Mouse (Mus musculus) adrenal gland, postnatal 10 days (tissue): ENCODE results near the gene Chuk. TPM values are rescaled to one million over a fixed set of nuclear protein-coding genes. Genes with fewer than 3 reads are reported as not detected.

Source experiments
- DNase-seq: peaks from one replicate; pipeline ENCODE4 v3.0.0; 2021; ENCODE audit warnings: mixed read lengths
- total RNA-seq, 2 experiments: library from RNA; stranded (reverse); gene quantifications; 2 replicates each; pipeline ENCODE4 v1.2.3; 2021

Gene Chuk
- total RNA-seq, 2 experiments from 2014 or later, result 48.6 to 52.9 TPM

DNA sequence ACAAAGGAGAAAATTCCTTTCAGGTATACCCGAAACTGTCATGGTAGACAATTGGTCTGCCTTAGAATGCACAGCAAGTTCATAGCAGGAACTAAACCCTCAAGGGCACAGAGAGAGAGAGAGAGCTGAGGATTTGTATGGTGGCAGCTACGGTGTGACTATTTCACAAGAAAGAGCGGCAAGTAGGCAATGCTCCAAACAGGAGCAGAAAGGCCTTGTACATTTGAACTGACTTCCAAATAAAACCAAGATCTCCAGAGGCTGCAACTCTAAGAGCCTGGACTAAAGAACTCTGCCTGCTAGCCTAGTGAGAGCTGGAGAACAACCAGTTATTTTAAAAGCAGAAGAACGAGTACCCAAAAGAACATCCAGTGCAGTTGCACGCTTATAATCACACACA, 65.2 kb downstream of the Chuk start:
- peak; percentile 47 for DNase-seq

DNA sequence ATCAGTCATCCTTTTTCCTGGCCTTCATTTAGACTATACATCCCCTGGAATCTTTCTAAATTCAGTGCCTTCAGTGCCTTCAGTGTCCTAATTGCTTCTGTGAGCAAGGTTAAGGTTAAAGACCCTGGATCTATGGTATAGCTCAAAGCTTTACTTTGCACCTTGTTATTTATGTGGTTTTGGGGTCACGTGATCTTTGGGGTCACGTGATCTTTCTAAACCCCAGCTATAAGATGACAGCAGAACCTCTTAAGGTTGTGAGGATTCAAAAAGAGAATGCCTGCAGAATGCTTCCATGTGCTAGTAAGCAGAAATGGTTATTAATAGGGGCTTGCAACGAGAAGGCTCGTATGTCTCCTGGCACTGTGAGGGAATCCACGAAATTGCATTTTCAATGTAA, 73.9 kb downstream of the Chuk start:
- no peak for DNase-seq

GRCm38 (mm10) chr19:44032046-44032744, 75.1 kb downstream of the Chuk start:
- no peak for DNase-seq

DNA sequence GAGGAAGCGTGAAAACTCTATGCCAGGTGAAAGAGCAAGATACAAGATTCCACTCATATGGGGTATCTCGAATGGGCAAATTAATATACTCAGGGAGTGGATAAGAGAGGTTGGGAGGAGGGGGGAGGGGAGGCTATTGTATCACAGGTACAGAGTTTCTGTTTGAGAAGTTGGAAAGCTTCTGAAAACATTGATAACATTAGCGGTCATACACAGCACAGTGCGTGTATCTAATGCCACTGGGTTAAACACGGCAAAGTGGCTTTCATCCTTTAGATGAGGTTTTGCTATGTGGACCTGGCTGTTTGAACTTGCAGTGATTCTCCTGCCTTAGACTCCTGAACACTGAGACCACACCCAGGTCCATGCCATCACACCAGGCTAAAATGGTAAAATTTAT, 77.3 kb downstream of the Chuk start:
- DNase-seq, result no peak

GRCm38 (mm10) chr19:44028972-44029371, 78.3 kb downstream of the Chuk start, which contains the start of gene Cyp2c23:
Gene Cyp2c23 (minus strand): TSS chr19:44029208.
- DNase-seq, result no peak

DNA sequence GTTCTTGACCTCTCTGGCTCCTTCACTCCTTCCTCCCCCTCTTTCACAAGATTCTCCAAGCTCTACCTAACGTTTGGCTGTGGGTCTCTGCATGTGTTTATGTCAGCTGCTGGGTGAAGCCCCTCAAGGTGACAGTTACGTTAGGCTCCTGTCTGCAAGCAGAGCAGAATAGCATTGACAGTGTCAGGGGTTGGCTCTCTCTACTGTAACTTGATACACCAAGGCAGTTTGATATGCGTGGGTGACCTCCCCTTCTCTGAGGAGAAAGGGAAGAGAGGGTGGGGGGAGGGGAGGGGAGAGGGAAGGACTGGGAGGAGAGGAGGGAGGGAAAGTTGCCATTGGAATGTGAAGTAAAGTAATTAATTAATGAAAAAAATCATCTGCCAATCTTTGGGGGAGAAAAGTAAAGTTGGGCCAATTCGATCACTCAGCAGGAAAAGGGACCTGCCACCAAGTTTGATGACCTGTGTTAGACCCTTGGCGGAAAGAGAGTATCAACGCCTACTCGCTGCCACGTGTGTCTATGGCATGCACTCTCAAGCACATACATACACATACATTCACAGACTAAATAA, 80.2 kb downstream of the Chuk start:
- DNase-seq, result no peak

- DNase-seq, result peak; percentile 25
Measured at GRCm38 (mm10) chr19:44024921-44025585, 82.2 kb downstream of the Chuk start.

Other genes with a start within 250 kb of the Chuk start
- 10 to 100 TPM; 13.9 to 19.0 TPM for gene Dnmbp, start 167.3 kb downstream of the Chuk start, total RNA-seq
- gene Cpn1, start 120.9 kb downstream of the Chuk start, total RNA-seq, result 10 to 100 TPM; 18.5 to 45.6 TPM
- gene Cyp2c23, start 78.3 kb downstream of the Chuk start, total RNA-seq, result 10 to 100 TPM; 15.8 to 32.2 TPM
- 10 to 100 TPM; 19.3 to 20.0 TPM for gene Erlin1, start 37.7 kb downstream of the Chuk start, total RNA-seq
- gene Cwf19l1, start 28.4 kb upstream of the Chuk start, total RNA-seq, result 10 to 100 TPM; 22.9 to 23.8 TPM
- gene Bloc1s2, start 39.0 kb upstream of the Chuk start, total RNA-seq, result 10 to 100 TPM; 29.1 to 30.1 TPM
- gene Pkd2l1, start 85.0 kb upstream of the Chuk start, total RNA-seq, result not detected
- under 1 TPM in 1 of 2 experiments, not detected in 1; 0.21 TPM for gene Scd3, start 95.8 kb upstream of the Chuk start, total RNA-seq
- gene Scd2, start 186.2 kb upstream of the Chuk start, total RNA-seq, result 100 to 1,000 TPM; 226 to 239 TPM
- gene Scd4, start 225.6 kb upstream of the Chuk start, total RNA-seq, result 1 to 10 TPM; 1.6 to 1.7 TPM